Mouse (Mus musculus) 416B (cell line): ENCODE data around the gene Ubqln1.

Experiments
- DNase-seq: peaks from one replicate; pipeline ENCODE4 v3.0.0; 2011; ENCODE audit warnings: low read depth

Gene Ubqln1

GRCm38 (mm10) chr13:58201343-58201742, 14.1 kb downstream of the Ubqln1 start:
- DNase-seq, result no peak

- DNase-seq, result no peak
Measured at GRCm38 (mm10) chr13:58197981-58198640, 17.3 kb downstream of the Ubqln1 start.

GRCm38 (mm10) chr13:58197211-58197610, 18.2 kb downstream of the Ubqln1 start:
- no peak for DNase-seq

GRCm38 (mm10) chr13:58194908-58195307, 20.5 kb downstream of the Ubqln1 start:
- DNase-seq, result no peak

- DNase-seq, result no peak
Measured at GRCm38 (mm10) chr13:58193221-58193620, 22.2 kb downstream of the Ubqln1 start.

GRCm38 (mm10) chr13:58192146-58192545, 23.3 kb downstream of the Ubqln1 start:
- no peak for DNase-seq

GRCm38 (mm10) chr13:58191516-58191915, 23.9 kb downstream of the Ubqln1 start:
- DNase-seq, result no peak

- no peak for DNase-seq
Measured at GRCm38 (mm10) chr13:58189473-58189872, 26.0 kb downstream of the Ubqln1 start.

GRCm38 (mm10) chr13:58188412-58188811, 27.0 kb downstream of the Ubqln1 start:
- peak; percentile 83 for DNase-seq

GRCm38 (mm10) chr13:58187751-58188150, 27.7 kb downstream of the Ubqln1 start:
- DNase-seq, result no peak

- DNase-seq, result no peak
Measured at GRCm38 (mm10) chr13:58186281-58186680, 29.2 kb downstream of the Ubqln1 start.

- DNase-seq, result no peak
Measured at GRCm38 (mm10) chr13:58184111-58184510, 31.3 kb downstream of the Ubqln1 start.

GRCm38 (mm10) chr13:58181607-58182551, 33.6 kb downstream of the Ubqln1 start:
- no peak for DNase-seq

- DNase-seq, result no peak
Measured at GRCm38 (mm10) chr13:58177511-58178208, 37.8 kb downstream of the Ubqln1 start.

- DNase-seq, result no peak
Measured at GRCm38 (mm10) chr13:58176105-58176504, 39.3 kb downstream of the Ubqln1 start.

- no peak for DNase-seq
Measured at GRCm38 (mm10) chr13:58168119-58168518, 47.3 kb downstream of the Ubqln1 start.

GRCm38 (mm10) chr13:58163343-58163742, 52.1 kb downstream of the Ubqln1 start:
- no peak for DNase-seq

GRCm38 (mm10) chr13:58160761-58161160, 54.7 kb downstream of the Ubqln1 start:
- no peak for DNase-seq

- peak; percentile 95 for DNase-seq
Measured at GRCm38 (mm10) chr13:58158099-58158912, 57.1 kb downstream of the Ubqln1 start.

- DNase-seq, result peak; percentile 84
Measured at GRCm38 (mm10) chr13:58157447-58158098, 57.9 kb downstream of the Ubqln1 start, which contains the start of gene Idnk. TSS of gene Idnk (plus strand) at chr13:58157649.

GRCm38 (mm10) chr13:58157036-58157435, 58.4 kb downstream of the Ubqln1 start:
- no peak for DNase-seq
